Mouse (Mus musculus) bone marrow, adult 2 months (tissue): ENCODE data around the gene Exoc8.

Experiments
- CTCF ChIP-seq: fragments of 200-500 bp; IDR thresholded peaks from 2 replicates; pipeline ENCODE4 v1.5.1; 2011; ENCODE audit warnings: low read length, control low read depth; ENCODE audit not compliant: control insufficient read depth, insufficient read depth
- POLR2A ChIP-seq: fragments of 200-500 bp; IDR thresholded peaks from 2 replicates; pipeline ENCODE4 v1.6.1; 2011; ENCODE audit warnings: low read depth, mild to moderate bottlenecking, control low read depth, low read length, borderline replicate concordance; ENCODE audit not compliant: control insufficient read depth

- TF ChIP-seq POLR2A (no peak), CTCF (no peak)
Observed at GRCm38 (mm10) chr8:124911938-124912872, 14.7 kb upstream of the Exoc8 start.
